Mouse (Mus musculus): ENCODE measurements around the gene Pttg1.

Pttg1 gene

DNA sequence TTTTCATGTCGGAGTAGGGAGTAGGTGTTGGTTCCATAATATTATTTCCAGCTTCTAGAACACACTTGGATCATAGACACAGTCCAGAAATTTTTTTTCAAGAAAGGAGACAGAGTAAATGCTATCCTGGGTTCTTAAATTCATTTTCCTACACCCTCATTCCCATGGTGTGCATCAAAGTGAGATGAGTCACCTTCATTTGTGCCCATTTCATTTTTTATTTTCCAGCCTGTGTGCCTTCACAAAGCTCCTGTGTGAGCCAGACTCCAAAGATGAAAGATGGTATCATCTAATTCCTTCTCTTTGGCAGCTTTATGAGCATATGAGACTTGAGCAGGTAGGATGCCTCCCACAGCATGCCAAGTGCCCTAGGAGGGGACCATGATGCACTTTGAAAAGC, 49.5 kb downstream of the Pttg1 start:
- DNase-seq (ENCODE audit: low spot score in 2 of 2) = no peak

DNA sequence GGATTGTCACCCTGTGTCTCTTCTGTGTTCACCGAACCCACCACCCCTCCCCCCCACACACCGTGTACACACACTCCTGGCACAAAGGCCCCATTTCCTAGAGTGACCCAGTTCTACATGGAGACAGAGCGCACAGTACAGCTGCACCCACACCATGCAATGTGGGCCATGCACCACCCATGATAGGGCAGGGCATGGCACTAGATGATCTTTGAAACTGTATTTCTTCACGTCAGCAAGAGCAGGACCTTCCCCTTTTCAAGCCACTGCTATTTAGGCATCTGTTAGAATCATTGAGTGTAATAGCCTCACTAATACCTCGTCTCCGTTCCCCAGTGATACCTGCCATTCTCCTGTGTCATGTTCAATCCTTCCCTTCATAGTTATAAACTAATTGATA, 51.1 kb downstream of the Pttg1 start:
- DNase-seq (ENCODE audit: low spot score in 2 of 2) = no peak

DNA sequence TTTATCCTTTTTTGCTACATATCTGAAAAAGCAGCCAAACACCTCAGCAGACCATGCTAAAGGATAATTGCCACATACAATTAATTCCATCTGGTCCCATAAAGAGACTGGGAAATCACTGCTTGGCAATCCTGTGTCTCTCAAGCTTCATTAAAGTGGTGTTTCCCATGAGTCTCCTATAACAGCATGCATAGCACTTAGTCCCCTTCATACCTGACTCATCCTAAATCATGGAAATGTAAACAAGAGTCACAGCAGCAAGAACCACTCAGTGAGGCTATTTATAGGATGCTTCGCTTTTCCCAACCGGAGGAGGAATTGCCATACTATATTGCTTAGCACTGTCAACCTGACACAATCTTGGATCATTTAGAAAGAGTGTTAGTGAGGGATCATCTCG, 52.7 kb downstream of the Pttg1 start:
- no peak for DNase-seq (ENCODE audit: low spot score in 2 of 2)

DNA sequence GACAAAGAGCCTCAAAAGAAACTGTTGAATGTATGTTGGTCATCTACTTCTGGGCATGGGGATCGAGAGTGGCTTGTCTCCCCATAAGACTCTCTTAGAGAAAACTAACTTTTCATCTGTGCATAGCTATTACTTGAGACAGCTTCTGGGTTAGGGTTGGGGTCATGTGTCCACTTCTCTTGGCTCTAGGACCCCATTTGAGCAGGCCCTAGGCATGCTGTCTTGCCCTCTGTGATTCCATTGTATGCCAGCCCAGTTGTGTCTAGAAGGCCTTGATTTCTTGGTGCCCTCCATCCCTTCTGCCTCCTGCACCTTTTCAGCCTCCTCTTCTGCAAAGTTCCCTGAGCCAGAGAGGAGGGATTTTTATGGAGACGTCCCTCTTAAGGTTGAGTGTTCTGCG, 54.2 kb downstream of the Pttg1 start:
- DNase-seq (ENCODE audit: low spot score in 2 of 2) = no peak

Measured in urinary bladder, adult 18-20 months (tissue).